Mouse (Mus musculus): Measurements from ENCODE around the gene Gm10382.

DNA sequence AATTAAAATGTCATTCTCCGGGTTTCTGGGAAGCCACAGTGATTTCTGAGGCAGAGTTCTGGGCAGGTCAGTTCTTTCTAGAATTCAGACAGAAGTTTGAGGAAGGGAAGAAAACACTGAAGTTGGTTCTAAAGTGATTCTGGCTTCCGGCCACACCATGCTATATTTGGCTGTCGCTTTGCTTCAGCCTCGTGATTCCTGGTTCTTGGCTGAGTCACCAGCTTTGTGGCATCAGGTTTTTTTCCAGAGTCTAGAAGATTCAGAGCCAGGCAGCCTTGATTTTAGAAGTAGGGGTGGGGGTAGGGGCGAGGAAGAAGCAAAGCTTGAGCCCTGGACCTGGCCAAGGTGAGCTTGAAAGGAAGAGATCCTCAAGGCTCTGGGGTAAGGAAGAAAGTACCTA is 2.5 kb downstream of the Gm10382 start:
- TF ChIP-seq CTCF (IDR thresholded peaks at IDR 0.05; ENCODE audit: low read depth, low read length) (no peak), POLR2A (IDR thresholded peaks at IDR 0.05; ENCODE audit: insufficient read depth, low read length) (no peak), EP300 (IDR thresholded peaks at IDR 0.05; ENCODE audit: insufficient read depth, low read depth, low read length) (no peak)
